Comparison of ENCODE assay signal across 9 mouse cellular contexts in genomic region chr10:120694472-120694871, GRCm38 (mm10).
A peak's percentile ranks its signal among the peaks of the same experiment; 100 is the strongest.
DNase-seq lines count a peak whose midpoint lies in the region; ATAC-seq and TF ChIP-seq lines count a peak whose summit lies in the region.
"Had no signal": no experiment of that assay in that cellular context is flagged by ENCODE, and none has a peak within 500 bp of the region (broad histone marks: within the 10 kb centered on the region; RNA-seq: fewer than 3 reads in every experiment).

No protein-coding gene starts in this region.

- TF ChIP-seq CTCF in gastrocnemius, adult 2 months (IDR thresholded peaks at IDR 0.05): no peak

- no peaks in the 10 kb centered on the region for H3K9me3 ChIP-seq in liver, embryonic 11.5 days (ENCODE audit: control insufficient read depth, low read length)

- H3K27me3 ChIP-seq in liver, embryonic 11.5 days (replicated peaks; ENCODE audit: control insufficient read depth, insufficient read depth, low read length): no peaks in the 10 kb centered on the region
- H3K27me3 ChIP-seq: CH12.LX had no signal

- ATAC-seq in liver, embryonic 11.5 days (replicated peaks; ENCODE audit: low FRiP score): 0 out of 2 replicates have a peak, but pooled peaks have one; percentile 35

- peak overlapping the region; percentile 58 for H3K4me2 ChIP-seq in liver, embryonic 11.5 days

- no peak overlapping the region for H3K27ac ChIP-seq in gastrocnemius, adult 2 months
- H3K27ac ChIP-seq in liver, embryonic 11.5 days (ENCODE audit: low read depth, low read length): peak overlapping the region; percentile 38

- peak overlapping the region; percentile 23 for H3K4me3 ChIP-seq in gastrocnemius, adult 2 months
- peak overlapping the region; percentile 27 for H3K4me3 ChIP-seq in liver, embryonic 11.5 days (ENCODE audit: low read depth, low read length)

- 5% methylated on average over 18 of the region's 18 CpGs for WGBS in liver, embryonic 11.5 days

- no peak overlapping the region for H3K9ac ChIP-seq in liver, embryonic 11.5 days (ENCODE audit: low read depth, low read length)

- no peaks in the 10 kb centered on the region for H3K36me3 ChIP-seq in liver, embryonic 11.5 days (ENCODE audit: control insufficient read depth, insufficient read depth, low read length)

- H3K4me1 ChIP-seq in liver, embryonic 11.5 days (replicated peaks; ENCODE audit: control insufficient read depth, insufficient read depth, low read length): peaks cover 30% of the 10 kb centered on the region

- no peak for DNase-seq in gastrocnemius, adult 2 months
- DNase-seq in gastrocnemius, postnatal 25 days: no peak
- peak; percentile 10 for DNase-seq in urinary bladder, postnatal 25 days (ENCODE audit: low spot score)
- DNase-seq in urinary bladder, adult 2 months (ENCODE audit: low spot score): no peak
- DNase-seq in liver, embryonic 11.5 days (ENCODE audit: low spot score): no peak
- no peak for DNase-seq in layer of hippocampus, postnatal 25 days (ENCODE audit: extremely low spot score in 1 of 2, low spot score in 1 of 2)
- no peak for DNase-seq in cerebellum, postnatal 14 days
- DNase-seq in urinary bladder, adult 18-20 months (ENCODE audit: low spot score in 2 of 2): no peak

- intact Hi-C loops in gastrocnemius, adult 2 months (cut with DNase I): no loop called here
